Mouse (Mus musculus) heart, adult 11 months (tissue): ENCODE data around the gene Peli2.

Experiments used
- DNase-seq: peaks from one replicate; pipeline ENCODE4 v3.0.0; 2022

Peli2 gene

DNA sequence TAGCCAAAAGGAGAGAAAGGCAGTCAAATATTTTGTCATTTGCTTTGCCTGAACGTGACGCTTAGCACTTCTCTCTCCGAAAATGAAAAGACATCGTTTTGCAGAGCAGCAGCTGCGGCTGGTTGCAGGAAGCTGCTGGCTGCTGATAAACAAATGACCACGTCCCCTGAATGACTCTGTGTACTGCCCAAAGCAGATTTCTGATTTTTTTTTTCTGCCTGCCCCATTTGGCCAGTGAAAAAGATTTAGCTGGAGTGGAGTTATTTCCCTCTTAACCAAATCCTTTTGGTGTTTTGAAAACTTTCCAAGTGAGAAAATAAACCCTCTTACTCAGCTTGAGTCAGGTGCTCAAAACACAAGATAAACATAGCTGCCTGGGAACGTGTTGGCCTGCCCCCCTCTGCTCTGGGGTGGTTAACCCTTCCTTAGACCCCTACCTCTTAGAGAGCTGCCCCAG is 175.2 kb downstream of the Peli2 start:
- peak; percentile 95 for DNase-seq

DNA sequence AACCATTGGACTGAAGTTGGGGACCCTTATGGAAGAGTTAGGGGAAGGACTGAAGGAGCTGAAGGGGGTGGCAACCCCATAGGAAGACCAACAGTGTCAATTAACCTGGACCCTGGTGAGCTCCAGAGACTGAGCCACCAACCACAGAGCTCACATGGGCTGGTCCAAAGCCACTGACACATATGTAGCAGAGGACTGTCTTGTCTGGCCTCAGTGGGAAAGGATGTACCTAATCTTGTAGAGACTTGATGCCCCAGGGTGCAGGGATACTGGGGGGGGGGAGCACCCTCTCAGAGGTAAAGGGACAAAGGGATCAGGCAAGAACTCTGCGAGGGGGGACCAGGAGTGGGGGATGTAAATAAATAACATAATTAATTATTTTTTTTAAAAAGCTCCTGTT is 176.2 kb downstream of the Peli2 start:
- DNase-seq = peak; percentile 79

- DNase-seq = peak; percentile 81
These were observed 182.0 kb downstream of the Peli2 start for GRCm38 (mm10) chr14:48302471-48303186.

GRCm38 (mm10) chr14:48303235-48303634 is 182.6 kb downstream of the Peli2 start:
- peak; percentile 90 for DNase-seq

- DNase-seq = peak; percentile 90
These were observed 183.2 kb downstream of the Peli2 start for GRCm38 (mm10) chr14:48303841-48304240.

DNA sequence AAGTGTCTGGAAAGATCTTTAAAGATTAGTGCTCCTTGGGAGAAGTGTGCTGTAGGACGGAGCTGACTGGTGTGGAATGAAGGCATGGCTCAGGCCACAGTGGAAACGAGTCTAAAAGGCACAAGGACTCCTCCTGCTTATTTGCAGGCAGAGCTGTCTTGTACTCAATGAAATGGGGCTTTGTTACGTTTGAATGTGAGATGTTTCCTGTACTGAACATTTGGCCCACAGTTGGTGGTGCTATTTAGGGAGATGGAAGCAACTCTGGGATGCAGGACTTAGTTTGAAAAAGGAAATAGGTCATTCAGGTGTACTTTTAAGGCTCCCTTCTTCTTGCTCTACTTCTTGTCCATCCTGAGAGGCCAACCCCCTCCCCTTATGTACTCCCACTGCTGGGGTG is 192.6 kb downstream of the Peli2 start:
- DNase-seq = no peak

GRCm38 (mm10) chr14:48316396-48316795 is 195.8 kb downstream of the Peli2 start:
- DNase-seq = no peak

DNA sequence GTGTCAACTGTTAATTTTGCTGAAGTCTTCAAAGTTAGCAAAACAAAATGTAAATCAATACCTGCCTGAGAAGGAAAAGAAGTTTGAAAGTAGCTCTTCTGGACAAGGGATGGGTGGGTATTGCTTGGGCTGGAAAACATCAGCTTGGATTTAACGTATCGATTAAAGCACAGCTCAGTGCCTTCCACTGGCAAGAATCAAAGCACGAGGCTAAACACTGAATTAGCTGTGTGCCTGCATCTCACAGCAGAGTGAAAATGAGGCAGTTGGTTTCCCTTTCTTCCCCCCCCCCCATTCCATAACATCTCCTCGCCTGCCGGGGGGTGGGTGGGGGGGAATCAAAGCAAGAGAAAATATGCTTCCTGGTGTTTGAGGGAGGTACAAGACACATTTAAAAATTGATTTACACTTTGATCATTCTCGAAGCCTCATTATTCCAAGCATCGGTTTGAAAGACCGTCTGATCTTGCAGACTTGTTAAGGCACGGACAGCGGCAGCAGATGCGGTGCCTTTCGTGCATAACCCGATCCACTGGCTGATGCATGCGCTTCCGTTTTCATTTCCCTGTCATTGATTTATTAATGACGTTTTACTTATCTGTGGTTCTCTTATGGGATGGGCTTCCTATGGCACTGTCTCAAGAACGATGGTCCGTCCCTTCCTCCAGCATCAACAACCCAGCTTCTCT is 203.3 kb downstream of the Peli2 start:
- DNase-seq = no peak

DNA sequence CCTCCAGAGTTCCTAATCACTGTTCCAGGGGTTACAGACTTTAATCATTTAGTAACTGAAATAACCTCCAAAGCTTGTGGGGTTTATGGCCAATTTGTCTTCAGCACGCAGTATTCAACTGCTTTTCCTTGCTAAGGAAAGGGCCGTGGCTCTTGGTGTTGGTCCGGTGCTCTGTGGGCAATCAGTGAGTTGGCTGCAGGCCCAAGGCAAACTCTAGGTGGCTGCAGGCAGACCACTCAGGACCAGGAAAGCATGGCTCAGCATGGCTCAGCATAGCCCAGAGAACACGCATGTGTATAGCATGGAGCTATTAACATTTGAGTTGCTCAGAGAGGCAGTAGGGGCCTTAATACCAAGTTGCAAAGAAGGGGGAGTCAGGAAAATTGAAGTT is 203.8 kb downstream of the Peli2 start:
- DNase-seq = no peak

DNA sequence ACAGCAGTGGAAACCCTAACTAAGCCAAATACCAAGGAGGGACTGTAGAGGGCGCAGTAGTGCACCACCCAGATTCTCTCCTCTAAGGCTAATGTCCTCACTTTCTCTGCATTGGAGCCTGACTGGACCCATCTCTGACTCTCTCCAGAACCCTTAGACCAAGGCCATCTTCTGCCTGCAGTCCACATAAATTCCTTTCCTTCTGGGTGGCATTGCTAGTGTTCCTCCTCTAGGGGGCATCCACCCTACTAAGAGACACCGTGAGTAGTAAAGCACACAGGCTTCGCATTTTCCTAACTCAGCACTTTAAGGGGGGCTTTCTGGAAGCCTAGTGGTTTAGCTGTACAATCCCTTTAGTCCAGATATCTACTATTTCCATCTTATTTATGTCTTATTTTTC is 207.1 kb downstream of the Peli2 start:
- no peak for DNase-seq

- no peak for DNase-seq
These were observed 209.2 kb downstream of the Peli2 start for GRCm38 (mm10) chr14:48329716-48330365.
